Mouse (Mus musculus) forebrain, embryonic 15.5 days (tissue): Measurements from ENCODE around the gene Bet1l. TPM values are rescaled to one million over a fixed set of nuclear protein-coding genes. Genes with fewer than 3 reads are reported as not detected.

Experiments
- ATAC-seq: fragments of 200-750 bp; cut with Nextera tagmentation; replicated peaks from 2 replicates; pipeline ENCODE4 v1.8.0; 2017; ENCODE audit warnings: mild to moderate bottlenecking, moderate TSS enrichment, moderate library complexity
- H3K27ac ChIP-seq: fragments of 300-500 bp; sonication (generic); replicated peaks from 2 replicates; pipeline ENCODE4 v1.5.1; 2015; ENCODE audit warnings: mild to moderate bottlenecking, inconsistent platforms
- H3K27me3 ChIP-seq: fragments of 300-500 bp; sonication (generic); 2 replicates; pipeline ENCODE4 v1.6.1; 2015; ENCODE audit warnings: inconsistent platforms
- H3K36me3 ChIP-seq: fragments of 300-500 bp; sonication (generic); 2 replicates; pipeline ENCODE4 v1.6.1; 2015; ENCODE audit warnings: mild to moderate bottlenecking, inconsistent platforms
- H3K4me1 ChIP-seq: fragments of 300-500 bp; sonication (generic); 2 replicates; pipeline ENCODE4 v1.6.1; 2015; ENCODE audit warnings: inconsistent platforms
- H3K4me2 ChIP-seq: fragments of 300-500 bp; sonication (generic); replicated peaks from 2 replicates; pipeline ENCODE4 v1.6.1; 2015; ENCODE audit warnings: mild to moderate bottlenecking, inconsistent platforms
- H3K4me3 ChIP-seq: fragments of 300-500 bp; sonication (generic); 2 replicates; pipeline ENCODE4 v1.5.1; 2015; ENCODE audit warnings: mild to moderate bottlenecking, inconsistent platforms
- H3K9ac ChIP-seq: fragments of 300-500 bp; sonication (generic); replicated peaks from 2 replicates; pipeline ENCODE4 v1.6.1; 2015; ENCODE audit warnings: mild to moderate bottlenecking, inconsistent platforms
- H3K9me3 ChIP-seq: fragments of 300-500 bp; sonication (generic); 2 replicates; pipeline ENCODE4 v1.6.1; 2016; ENCODE audit warnings: inconsistent platforms
- WGBS: fragments of 180-500 bp; shearing (Covaris S2); methylation state at CpG from one replicate; pipeline ENCODE4 v1.1.7; 2015; ENCODE audit warnings: mixed read lengths; 5-methylcytosine and 5-hydroxymethylcytosine counted together
- polyA plus RNA-seq: library from polyadenylated mRNA; unstranded; fragments of >200 nt; fragmentation: Nextera tagmentation; extraction: Ambion mirVana; gene quantifications from 2 replicates; pipeline ENCODE4 v1.2.1, GENCODE M21; 2015

Bet1l gene
- polyA plus RNA-seq, 1 experiment from 2014 or later: 46.9 TPM

GRCm38 (mm10) chr7:140840750-140841735 lies 16.3 kb downstream of the Bet1l start:
- WGBS: 39% methylated on average over 19 of the region's 19 CpGs
- H3K4me3 ChIP-seq: no peak overlapping the region
- ATAC-seq: no peak

GRCm38 (mm10) chr7:140839556-140839955 lies 17.8 kb downstream of the Bet1l start:
- Histone ChIP-seq H3K27ac (no peak overlapping the region), H3K9me3 (no peaks in the 10 kb centered on the region), H3K36me3 (no peaks in the 10 kb centered on the region), H3K4me2 (no peak overlapping the region), H3K9ac (no peak overlapping the region), H3K27me3 (peaks cover 3% of the 10 kb centered on the region; the same call in 1 of the 2 replicates), H3K4me1 (peaks cover 7% of the 10 kb centered on the region; the same call in 1 of the 2 replicates), H3K4me3 (no peak overlapping the region)
- WGBS: 66% methylated on average over 5 of the region's 5 CpGs
- ATAC-seq: no peak

More at GRCm38 (mm10) chr7:140840750-140841735, 16.3 kb downstream of the Bet1l start:
- Histone ChIP-seq H3K9ac (no peak overlapping the region), H3K27me3 (peaks cover 3% of the 10 kb centered on the region; the same call in 1 of the 2 replicates), H3K4me2 (no peak overlapping the region), H3K4me1 (peaks cover 7% of the 10 kb centered on the region; the same call in 1 of the 2 replicates), H3K27ac (no peak overlapping the region), H3K9me3 (no peaks in the 10 kb centered on the region), H3K36me3 (no peaks in the 10 kb centered on the region)

- Histone ChIP-seq H3K27ac (no peak overlapping the region), H3K4me3 (no peak overlapping the region), H3K4me1 (peaks cover 7% of the 10 kb centered on the region; the same call in 1 of the 2 replicates), H3K27me3 (no peaks in the 10 kb centered on the region), H3K36me3 (no peaks in the 10 kb centered on the region), H3K9me3 (no peaks in the 10 kb centered on the region), H3K4me2 (no peak overlapping the region), H3K9ac (no peak overlapping the region)
- 81% methylated on average over 9 of the region's 9 CpGs for WGBS
- no peak for ATAC-seq
Observed at GRCm38 (mm10) chr7:140836243-140837115, 20.9 kb downstream of the Bet1l start.

- WGBS: 72% methylated on average over 2 of the region's 2 CpGs
- H3K4me3 ChIP-seq: no peak overlapping the region
- H3K9me3 ChIP-seq: no peaks in the 10 kb centered on the region
- no peaks in the 10 kb centered on the region for H3K27me3 ChIP-seq
- no peak overlapping the region for H3K4me2 ChIP-seq
- peaks cover 7% of the 10 kb centered on the region; the same call in 1 of the 2 replicates for H3K4me1 ChIP-seq
- ATAC-seq: no peak
- H3K27ac ChIP-seq: no peak overlapping the region
- no peaks in the 10 kb centered on the region for H3K36me3 ChIP-seq
- H3K9ac ChIP-seq: no peak overlapping the region
Observed at GRCm38 (mm10) chr7:140835758-140836087, 21.7 kb downstream of the Bet1l start.

- H3K27ac ChIP-seq: no peak within 1 kb of the TSS
- peaks cover 7% of the 10 kb centered on the region; the same call in 1 of the 2 replicates for H3K4me1 ChIP-seq
- no peak within 1 kb of the TSS for H3K4me2 ChIP-seq
- WGBS: 46% methylated on average over 20 of the region's 20 CpGs
- H3K9me3 ChIP-seq: no peaks in the 10 kb centered on the region
- H3K27me3 ChIP-seq: no peaks in the 10 kb centered on the region
- ATAC-seq: no peak
- H3K36me3 ChIP-seq: no peaks in the 10 kb centered on the region
- H3K4me3 ChIP-seq: no peak within 1 kb of the TSS
- H3K9ac ChIP-seq: no peak within 1 kb of the TSS
Observed at GRCm38 (mm10) chr7:140834968-140835757, 22.2 kb downstream of the Bet1l start, which contains the start of gene Urah. Gene Urah (plus strand): TSS chr7:140835018.

- H3K27me3 ChIP-seq: no peaks in the 10 kb centered on the region
- no peak overlapping the region for H3K9ac ChIP-seq
- peaks cover 3% of the 10 kb centered on the region; the same call in 1 of the 2 replicates for H3K4me1 ChIP-seq
- H3K4me3 ChIP-seq: no peak overlapping the region
- 83% methylated on average over 4 of the region's 4 CpGs for WGBS
- no peak overlapping the region for H3K27ac ChIP-seq
- H3K36me3 ChIP-seq: no peaks in the 10 kb centered on the region
- no peaks in the 10 kb centered on the region for H3K9me3 ChIP-seq
- H3K4me2 ChIP-seq: no peak overlapping the region
- ATAC-seq: no peak
Observed at GRCm38 (mm10) chr7:140833341-140833740, 24.0 kb downstream of the Bet1l start.

GRCm38 (mm10) chr7:140831447-140831846 lies 25.9 kb downstream of the Bet1l start:
- no peaks in the 10 kb centered on the region for H3K36me3 ChIP-seq
- peaks cover 3% of the 10 kb centered on the region; the same call in 1 of the 2 replicates for H3K4me1 ChIP-seq
- H3K9ac ChIP-seq: no peak overlapping the region
- WGBS: 76% methylated on average over 6 of the region's 6 CpGs
- no peak for ATAC-seq
- no peaks in the 10 kb centered on the region for H3K9me3 ChIP-seq
- H3K4me3 ChIP-seq: no peak overlapping the region
- no peak overlapping the region for H3K27ac ChIP-seq
- no peaks in the 10 kb centered on the region for H3K27me3 ChIP-seq
- no peak overlapping the region for H3K4me2 ChIP-seq

GRCm38 (mm10) chr7:140828171-140828881 lies 29.1 kb downstream of the Bet1l start:
- 36% methylated on average over 8 of the region's 8 CpGs for WGBS
- no peak overlapping the region for H3K27ac ChIP-seq
- ATAC-seq: no peak
- H3K9ac ChIP-seq: no peak overlapping the region
- H3K27me3 ChIP-seq: no peaks in the 10 kb centered on the region
- H3K9me3 ChIP-seq: no peaks in the 10 kb centered on the region
- no peak overlapping the region for H3K4me2 ChIP-seq
- H3K4me1 ChIP-seq: no peaks in the 10 kb centered on the region
- no peak overlapping the region for H3K4me3 ChIP-seq
- H3K36me3 ChIP-seq: no peaks in the 10 kb centered on the region

- Histone ChIP-seq H3K27ac (no peak overlapping the region), H3K36me3 (no peaks in the 10 kb centered on the region), H3K4me2 (no peak overlapping the region), H3K4me1 (peaks cover 12% of the 10 kb centered on the region), H3K27me3 (no peaks in the 10 kb centered on the region), H3K4me3 (no peak overlapping the region), H3K9me3 (no peaks in the 10 kb centered on the region), H3K9ac (no peak overlapping the region)
- ATAC-seq: no peak
- WGBS: 95% methylated on average over 4 of the region's 4 CpGs
Observed at GRCm38 (mm10) chr7:140822731-140823130, 34.6 kb downstream of the Bet1l start.

- Histone ChIP-seq H3K27me3 (no peaks in the 10 kb centered on the region), H3K4me3 (peak within 1 kb of the TSS; percentile 52), H3K9me3 (no peaks in the 10 kb centered on the region), H3K9ac (peak within 1 kb of the TSS; percentile 62), H3K27ac (peak within 1 kb of the TSS; percentile 79), H3K36me3 (no peaks in the 10 kb centered on the region), H3K4me2 (peak within 1 kb of the TSS; percentile 69), H3K4me1 (peaks cover 12% of the 10 kb centered on the region)
- 1% methylated on average over 21 of the region's 21 CpGs for WGBS
- peak; percentile 89 for ATAC-seq
Observed at GRCm38 (mm10) chr7:140821653-140822329, 35.6 kb downstream of the Bet1l start, which contains the start of gene Zfp941. Gene Zfp941 (minus strand): TSS chr7:140822178.
